Mouse (Mus musculus): ENCODE measurements at regions not wholly inside any gene's neighbourhood (a gene's known extent, or its start where the extent isn't known, plus 50 kb on each side); places are given as distances from the start of the nearest gene placed in this dataset.

- Histone ChIP-seq H3K36me3 (ENCODE audit: control insufficient read depth, insufficient read depth, low read length) (no peaks in the 10 kb centered on the region), H3K9me3 (ENCODE audit: control insufficient read depth, low read length) (no peaks in the 10 kb centered on the region), H3K4me1 (ENCODE audit: control insufficient read depth, insufficient read depth, low read length) (no peaks in the 10 kb centered on the region), H3K4me3 (ENCODE audit: low read length) (no peak overlapping the region), H3K27ac (ENCODE audit: low read length) (no peak overlapping the region), H3K4me2 (ENCODE audit: low read depth, low read length) (no peak overlapping the region), H3K27me3 (replicated peaks; ENCODE audit: control insufficient read depth, insufficient read depth, low read length) (no peaks in the 10 kb centered on the region), H3K9ac (ENCODE audit: low read depth, low read length) (no peak overlapping the region)
- 75% methylated on average over 6 of the region's 6 CpGs for WGBS
- ATAC-seq, result no peak
These were observed 85.4 kb downstream of the Rpap3 start for GRCm38 (mm10) chr15:97620261-97620660.

DNA sequence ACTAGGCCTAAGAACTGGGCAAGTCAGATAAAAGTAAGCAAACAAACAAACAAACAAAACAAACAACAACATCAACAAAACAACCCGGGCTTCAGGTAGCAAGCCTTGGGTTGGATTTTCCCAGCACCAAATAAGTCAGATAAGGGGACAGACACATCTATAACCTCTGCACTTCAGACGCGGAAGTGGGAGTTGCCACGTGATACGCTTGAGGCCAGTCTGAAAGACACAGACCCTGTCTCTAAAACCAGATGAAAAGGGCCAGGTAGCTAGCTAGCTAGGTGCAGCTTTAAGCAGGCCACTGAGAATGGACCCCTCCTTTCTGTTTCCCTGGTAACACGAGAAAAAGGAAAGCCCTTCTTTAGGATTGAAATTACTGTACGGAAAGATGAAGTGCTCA, 85.9 kb downstream of the Rpap3 start:
- no peaks in the 10 kb centered on the region for H3K9me3 ChIP-seq (ENCODE audit: control insufficient read depth, low read length)
- no peaks in the 10 kb centered on the region for H3K36me3 ChIP-seq (ENCODE audit: control insufficient read depth, insufficient read depth, low read length)
- H3K27ac ChIP-seq (ENCODE audit: low read length), result no peak overlapping the region
- no peaks in the 10 kb centered on the region for H3K27me3 ChIP-seq (replicated peaks; ENCODE audit: control insufficient read depth, insufficient read depth, low read length)
- no peak overlapping the region for H3K4me3 ChIP-seq (ENCODE audit: low read length)
- no peak for ATAC-seq
- no peak overlapping the region for H3K4me2 ChIP-seq (ENCODE audit: low read depth, low read length)
- 86% methylated on average over 7 of the region's 7 CpGs for WGBS
- no peak overlapping the region for H3K9ac ChIP-seq (ENCODE audit: low read depth, low read length)
- H3K4me1 ChIP-seq (ENCODE audit: control insufficient read depth, insufficient read depth, low read length), result no peaks in the 10 kb centered on the region

GRCm38 (mm10) chr15:97612325-97612724, 93.3 kb downstream of the Rpap3 start:
- no peaks in the 10 kb centered on the region for H3K4me1 ChIP-seq (ENCODE audit: control insufficient read depth, insufficient read depth, low read length)
- WGBS, result 72% methylated on average over 2 of the region's 2 CpGs

DNA sequence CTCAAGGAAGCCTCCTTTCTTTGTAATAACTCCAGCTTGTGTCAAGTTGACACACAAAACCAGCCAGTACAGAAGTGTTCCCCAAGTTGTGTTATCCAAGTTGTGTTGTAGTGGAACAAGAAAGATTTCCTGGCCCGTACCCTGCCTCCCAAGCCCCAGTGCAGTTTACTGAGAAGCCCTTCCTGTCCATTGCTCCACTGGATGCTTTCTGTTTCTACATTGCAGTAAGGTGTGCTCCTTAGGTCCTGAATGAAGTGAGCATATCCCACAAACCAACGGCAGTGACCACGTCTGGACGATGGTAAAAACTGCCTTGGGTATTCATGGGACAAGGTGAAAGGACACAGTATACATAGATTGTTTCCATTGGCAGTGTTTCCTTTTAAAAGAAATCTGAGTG, 94.9 kb downstream of the Rpap3 start:
- H3K27ac ChIP-seq (ENCODE audit: low read length), result no peak overlapping the region
- no peak for ATAC-seq
- H3K9me3 ChIP-seq (ENCODE audit: control insufficient read depth, low read length), result no peaks in the 10 kb centered on the region
- H3K4me2 ChIP-seq (ENCODE audit: low read depth, low read length), result no peak overlapping the region
- H3K4me3 ChIP-seq (ENCODE audit: low read length), result no peak overlapping the region
- H3K36me3 ChIP-seq (ENCODE audit: control insufficient read depth, insufficient read depth, low read length), result no peaks in the 10 kb centered on the region
- 90% methylated on average over 4 of the region's 4 CpGs for WGBS
- no peak overlapping the region for H3K9ac ChIP-seq (ENCODE audit: low read depth, low read length)
- H3K4me1 ChIP-seq (ENCODE audit: control insufficient read depth, insufficient read depth, low read length), result peaks cover 7% of the 10 kb centered on the region; the same call in 1 of the 2 replicates
- no peaks in the 10 kb centered on the region for H3K27me3 ChIP-seq (replicated peaks; ENCODE audit: control insufficient read depth, insufficient read depth, low read length)

More at GRCm38 (mm10) chr15:97612325-97612724, 93.3 kb downstream of the Rpap3 start:
- H3K4me3 ChIP-seq (ENCODE audit: low read length), result no peak overlapping the region
- no peaks in the 10 kb centered on the region for H3K36me3 ChIP-seq (ENCODE audit: control insufficient read depth, insufficient read depth, low read length)
- no peak overlapping the region for H3K4me2 ChIP-seq (ENCODE audit: low read depth, low read length)
- no peak for ATAC-seq
- no peaks in the 10 kb centered on the region for H3K9me3 ChIP-seq (ENCODE audit: control insufficient read depth, low read length)
- H3K9ac ChIP-seq (ENCODE audit: low read depth, low read length), result no peak overlapping the region
- H3K27ac ChIP-seq (ENCODE audit: low read length), result no peak overlapping the region
- H3K27me3 ChIP-seq (replicated peaks; ENCODE audit: control insufficient read depth, insufficient read depth, low read length), result no peaks in the 10 kb centered on the region

- no peak overlapping the region for H3K4me2 ChIP-seq (ENCODE audit: low read depth, low read length)
- 65% methylated on average over 7 of the region's 7 CpGs for WGBS
- no peaks in the 10 kb centered on the region for H3K27me3 ChIP-seq (replicated peaks; ENCODE audit: control insufficient read depth, insufficient read depth, low read length)
- no peaks in the 10 kb centered on the region for H3K9me3 ChIP-seq (ENCODE audit: control insufficient read depth, low read length)
- H3K9ac ChIP-seq (ENCODE audit: low read depth, low read length), result no peak overlapping the region
- no peak for ATAC-seq
- no peaks in the 10 kb centered on the region for H3K36me3 ChIP-seq (ENCODE audit: control insufficient read depth, insufficient read depth, low read length)
- H3K4me3 ChIP-seq (ENCODE audit: low read length), result no peak overlapping the region
- H3K4me1 ChIP-seq (ENCODE audit: control insufficient read depth, insufficient read depth, low read length), result peaks cover 7% of the 10 kb centered on the region; the same call in 1 of the 2 replicates
- H3K27ac ChIP-seq (ENCODE audit: low read length), result no peak overlapping the region
These were observed 96.1 kb downstream of the Rpap3 start for GRCm38 (mm10) chr15:97609496-97609895.

DNA sequence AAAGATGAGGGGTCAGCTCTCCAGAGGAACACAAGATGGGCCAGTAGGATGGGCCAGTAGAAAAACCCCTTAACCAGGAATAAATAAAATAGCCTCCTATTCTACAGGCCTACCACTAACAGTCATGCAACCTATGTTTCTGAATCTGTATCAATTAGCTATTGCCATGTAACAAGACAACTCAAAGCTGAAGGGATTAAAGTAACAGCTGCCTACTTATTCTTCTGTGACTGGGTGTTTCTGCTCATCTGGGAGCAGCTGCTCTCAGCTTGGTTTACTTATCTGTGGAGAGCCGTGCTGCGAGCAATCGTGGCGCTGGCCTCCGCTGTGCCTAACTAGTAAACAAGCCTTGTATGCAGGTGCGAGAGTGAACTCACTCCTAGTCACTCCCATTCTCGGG, 97.0 kb downstream of the Rpap3 start:
- H3K4me3 ChIP-seq (ENCODE audit: low read length), result no peak overlapping the region
- 65% methylated on average over 7 of the region's 7 CpGs for WGBS
- no peak overlapping the region for H3K9ac ChIP-seq (ENCODE audit: low read depth, low read length)
- H3K27me3 ChIP-seq (replicated peaks; ENCODE audit: control insufficient read depth, insufficient read depth, low read length), result no peaks in the 10 kb centered on the region
- peaks cover 7% of the 10 kb centered on the region; the same call in 1 of the 2 replicates for H3K4me1 ChIP-seq (ENCODE audit: control insufficient read depth, insufficient read depth, low read length)
- no peaks in the 10 kb centered on the region for H3K36me3 ChIP-seq (ENCODE audit: control insufficient read depth, insufficient read depth, low read length)
- no peak for ATAC-seq
- no peak overlapping the region for H3K4me2 ChIP-seq (ENCODE audit: low read depth, low read length)
- no peaks in the 10 kb centered on the region for H3K9me3 ChIP-seq (ENCODE audit: control insufficient read depth, low read length)
- no peak overlapping the region for H3K27ac ChIP-seq (ENCODE audit: low read length)

DNA sequence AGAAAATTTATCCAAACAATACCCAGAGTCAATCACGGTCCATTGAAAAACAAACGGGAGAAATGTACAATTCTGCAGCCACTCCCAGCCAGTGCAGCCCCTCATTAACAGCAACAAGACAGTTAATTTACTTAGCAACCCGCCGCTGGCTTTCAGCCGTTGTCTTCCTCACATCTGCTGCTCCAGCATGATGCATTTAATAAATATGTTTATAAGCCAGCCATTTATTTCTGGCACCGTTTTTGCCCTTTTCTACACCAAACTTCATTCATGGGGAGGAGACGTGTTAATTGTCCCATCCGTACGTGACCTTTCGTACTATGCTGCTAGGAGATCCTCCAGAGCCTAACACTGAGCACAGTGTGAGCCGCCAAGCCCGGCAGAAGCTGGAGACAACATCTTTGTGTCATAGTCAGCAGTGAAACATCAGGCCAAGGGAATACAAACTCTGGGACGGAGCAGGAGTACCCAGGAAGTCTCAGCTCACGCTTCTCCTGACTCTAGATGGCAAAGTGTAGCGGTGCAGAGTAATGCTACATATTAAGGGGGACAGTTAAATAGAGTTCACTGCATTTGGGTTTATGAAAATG, 97.9 kb downstream of the Rpap3 start:
- peaks cover 7% of the 10 kb centered on the region; the same call in 1 of the 2 replicates for H3K4me1 ChIP-seq (ENCODE audit: control insufficient read depth, insufficient read depth, low read length)
- ATAC-seq, result no peak
- no peak overlapping the region for H3K27ac ChIP-seq (ENCODE audit: low read length)
- H3K9me3 ChIP-seq (ENCODE audit: control insufficient read depth, low read length), result no peaks in the 10 kb centered on the region
- no peaks in the 10 kb centered on the region for H3K27me3 ChIP-seq (replicated peaks; ENCODE audit: control insufficient read depth, insufficient read depth, low read length)
- H3K4me2 ChIP-seq (ENCODE audit: low read depth, low read length), result no peak overlapping the region
- no peak overlapping the region for H3K9ac ChIP-seq (ENCODE audit: low read depth, low read length)
- 59% methylated on average over 15 of the region's 15 CpGs for WGBS
- no peaks in the 10 kb centered on the region for H3K36me3 ChIP-seq (ENCODE audit: control insufficient read depth, insufficient read depth, low read length)
- no peak overlapping the region for H3K4me3 ChIP-seq (ENCODE audit: low read length)

GRCm38 (mm10) chr15:97606630-97607381, 98.8 kb downstream of the Rpap3 start:
- Histone ChIP-seq H3K4me2 (ENCODE audit: low read depth, low read length) (peak overlapping the region; percentile 63), H3K27ac (ENCODE audit: low read length) (peak overlapping the region; percentile 27; the same call in 1 of the 2 replicates), H3K4me3 (ENCODE audit: low read length) (peak overlapping the region; percentile 36), H3K9me3 (ENCODE audit: control insufficient read depth, low read length) (no peaks in the 10 kb centered on the region), H3K9ac (ENCODE audit: low read depth, low read length) (peak overlapping the region; percentile 54), H3K4me1 (ENCODE audit: control insufficient read depth, insufficient read depth, low read length) (peaks cover 7% of the 10 kb centered on the region; the same call in 1 of the 2 replicates), H3K27me3 (replicated peaks; ENCODE audit: control insufficient read depth, insufficient read depth, low read length) (no peaks in the 10 kb centered on the region), H3K36me3 (ENCODE audit: control insufficient read depth, insufficient read depth, low read length) (no peaks in the 10 kb centered on the region)
- peak; percentile 53; the same call in 1 of the 2 replicates for ATAC-seq
- 11% methylated on average over 25 of the region's 25 CpGs for WGBS

DNA sequence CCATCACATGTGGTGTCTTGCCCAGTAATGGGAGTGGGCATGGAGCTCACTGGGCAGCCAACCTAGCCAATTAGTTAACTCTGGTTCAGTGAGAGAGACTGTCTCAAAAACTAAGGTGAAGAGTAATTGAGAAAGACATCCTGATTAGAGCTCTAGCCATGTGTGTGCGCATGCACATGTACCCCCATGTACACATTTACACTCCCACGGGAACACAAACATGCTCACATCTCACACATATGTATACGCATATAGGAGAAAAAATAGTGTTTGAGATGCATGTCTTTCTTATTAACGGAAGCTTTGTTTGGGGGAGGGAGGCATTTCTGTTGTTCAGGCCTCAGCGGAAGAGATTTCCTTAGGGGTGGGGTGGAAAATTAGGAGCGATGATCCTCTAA, 99.4 kb downstream of the Rpap3 start:
- H3K4me1 ChIP-seq (ENCODE audit: control insufficient read depth, insufficient read depth, low read length), result peaks cover 7% of the 10 kb centered on the region; the same call in 1 of the 2 replicates
- H3K9me3 ChIP-seq (ENCODE audit: control insufficient read depth, low read length), result no peaks in the 10 kb centered on the region
- no peak for ATAC-seq
- H3K27me3 ChIP-seq (replicated peaks; ENCODE audit: control insufficient read depth, insufficient read depth, low read length), result no peaks in the 10 kb centered on the region
- H3K36me3 ChIP-seq (ENCODE audit: control insufficient read depth, insufficient read depth, low read length), result no peaks in the 10 kb centered on the region
- peak overlapping the region; percentile 36 for H3K4me3 ChIP-seq (ENCODE audit: low read length)
- peak overlapping the region; percentile 63 for H3K4me2 ChIP-seq (ENCODE audit: low read depth, low read length)
- WGBS, result 39% methylated on average over 6 of the region's 6 CpGs
- no peak overlapping the region for H3K9ac ChIP-seq (ENCODE audit: low read depth, low read length)
- H3K27ac ChIP-seq (ENCODE audit: low read length), result no peak overlapping the region
